Mouse (Mus musculus): ENCODE results near the gene Hus1. TPM values are rescaled to one million over a fixed set of nuclear protein-coding genes. Genes with fewer than 3 reads are reported as not detected.
A peak's percentile ranks its signal among the peaks of the same experiment; 100 is the strongest.

The Hus1 gene
- polyA plus RNA-seq, 1 experiment from 2014 or later: 25.1 TPM

- Histone ChIP-seq H3K4me3 (no peak overlapping the region), H3K27ac (replicated peaks) (no peak overlapping the region), H3K36me3 (replicated peaks) (no peaks in the 10 kb centered on the region), H3K4me1 (0 out of 2 replicates have a peak, but pooled peaks cover 4% of the 10 kb centered on the region), H3K27me3 (replicated peaks; ENCODE audit: low read depth, poor library complexity, severe bottlenecking) (0 out of 2 replicates have a peak, but pooled peaks cover 4% of the 10 kb centered on the region), H3K9me3 (no peaks in the 10 kb centered on the region)
- no peak for DNase-seq (ENCODE audit: low spot score)
- 75% methylated on average over 9 of the region's 9 CpGs for WGBS
Measured at GRCm38 (mm10) chr11:8970509-8970908, 40.5 kb downstream of the Hus1 start.

DNA sequence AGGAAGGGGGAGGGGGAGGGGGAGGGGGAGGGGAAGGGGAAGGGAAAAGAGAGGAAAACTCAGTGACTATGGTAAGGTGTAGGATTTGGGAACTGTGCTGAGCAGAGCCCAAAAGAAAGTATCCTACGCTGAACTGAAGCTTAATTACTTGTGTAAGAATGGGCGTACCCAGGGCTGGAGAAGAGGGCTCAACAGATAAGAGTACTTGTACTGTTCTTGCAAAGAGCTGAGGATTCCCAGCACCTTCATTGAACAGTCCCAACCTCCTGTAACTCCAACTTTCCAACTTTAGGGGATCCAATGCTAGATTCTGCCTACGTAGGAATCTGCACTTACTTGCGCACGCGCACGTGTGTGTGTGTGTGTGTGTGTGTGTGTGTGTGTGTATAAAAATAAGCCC lies 42.9 kb downstream of the Hus1 start:
- Histone ChIP-seq H3K27me3 (replicated peaks; ENCODE audit: low read depth, poor library complexity, severe bottlenecking) (0 out of 2 replicates have a peak, but pooled peaks cover 3% of the 10 kb centered on the region), H3K36me3 (replicated peaks) (no peaks in the 10 kb centered on the region), H3K27ac (replicated peaks) (no peak overlapping the region), H3K9me3 (no peaks in the 10 kb centered on the region), H3K4me1 (0 out of 2 replicates have a peak, but pooled peaks cover 4% of the 10 kb centered on the region), H3K4me3 (no peak overlapping the region)
- DNase-seq (ENCODE audit: low spot score): no peak
- WGBS: 96% methylated on average over 7 of the region's 7 CpGs

- peak; percentile 35 for DNase-seq (ENCODE audit: low spot score)
- Histone ChIP-seq H3K4me3 (no peak overlapping the region), H3K27ac (replicated peaks) (no peak overlapping the region), H3K4me1 (peaks cover 4% of the 10 kb centered on the region), H3K36me3 (replicated peaks) (no peaks in the 10 kb centered on the region), H3K27me3 (replicated peaks; ENCODE audit: low read depth, poor library complexity, severe bottlenecking) (no peaks in the 10 kb centered on the region), H3K9me3 (no peaks in the 10 kb centered on the region)
- WGBS: 33% methylated on average over 10 of the region's 10 CpGs
Measured at GRCm38 (mm10) chr11:8958572-8958971, 52.4 kb downstream of the Hus1 start.

- WGBS: 37% methylated on average over 4 of the region's 4 CpGs
- no peaks in the 10 kb centered on the region for H3K9me3 ChIP-seq
- H3K36me3 ChIP-seq (replicated peaks): no peaks in the 10 kb centered on the region
- no peaks in the 10 kb centered on the region for H3K27me3 ChIP-seq (replicated peaks; ENCODE audit: low read depth, poor library complexity, severe bottlenecking)
- peaks cover 4% of the 10 kb centered on the region for H3K4me1 ChIP-seq
- H3K4me3 ChIP-seq: no peak overlapping the region
- H3K27ac ChIP-seq (replicated peaks): no peak overlapping the region
- DNase-seq (ENCODE audit: low spot score): peak; percentile 24
Measured at GRCm38 (mm10) chr11:8958108-8958507, 52.9 kb downstream of the Hus1 start.

DNA sequence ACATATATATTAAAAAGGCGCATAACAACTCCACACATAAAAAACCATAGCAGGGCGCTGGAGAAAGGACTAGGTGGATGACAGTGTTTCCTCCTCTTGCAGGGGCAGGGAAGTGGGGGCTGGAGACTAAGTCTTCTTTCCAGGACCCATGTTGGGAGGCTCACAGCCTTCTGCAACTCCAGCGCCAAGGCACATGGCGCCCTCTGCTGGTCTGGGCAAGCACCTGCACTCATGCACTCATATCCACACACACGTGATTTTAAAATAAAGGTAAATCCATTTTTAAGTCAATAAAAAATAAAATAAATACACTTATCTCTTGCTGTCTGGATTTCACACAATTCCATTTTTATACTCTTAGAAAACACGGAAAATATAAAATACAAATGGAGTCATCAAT lies 54.0 kb downstream of the Hus1 start:
- Histone ChIP-seq H3K4me1 (peaks cover 4% of the 10 kb centered on the region), H3K9me3 (no peaks in the 10 kb centered on the region), H3K36me3 (replicated peaks) (no peaks in the 10 kb centered on the region), H3K4me3 (no peak overlapping the region), H3K27me3 (replicated peaks; ENCODE audit: low read depth, poor library complexity, severe bottlenecking) (no peaks in the 10 kb centered on the region), H3K27ac (replicated peaks) (no peak overlapping the region)
- peak; percentile 28 for DNase-seq (ENCODE audit: low spot score)
- WGBS: 67% methylated on average over 6 of the region's 6 CpGs

DNA sequence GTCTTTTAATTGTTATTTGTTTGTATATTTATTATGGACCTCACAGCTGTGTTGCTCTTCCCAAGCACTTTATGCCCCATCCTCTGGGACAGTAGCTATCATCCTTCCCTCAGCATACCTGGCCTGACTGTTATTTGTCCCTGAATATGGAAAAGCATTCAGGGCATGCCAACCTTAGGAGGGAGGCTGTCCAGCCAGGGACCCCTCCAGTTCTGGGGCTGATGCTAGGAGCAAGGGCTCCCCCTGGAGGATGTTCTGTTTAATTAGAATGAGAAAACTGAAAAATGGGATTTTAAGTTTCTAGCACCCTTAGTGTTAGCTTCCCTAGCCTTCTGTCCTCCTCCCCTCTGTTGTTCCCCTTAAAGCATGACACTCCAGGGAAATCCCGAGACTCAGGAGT lies 55.3 kb downstream of the Hus1 start:
- H3K27ac ChIP-seq (replicated peaks): no peak overlapping the region
- no peak overlapping the region for H3K4me3 ChIP-seq
- H3K36me3 ChIP-seq (replicated peaks): no peaks in the 10 kb centered on the region
- no peaks in the 10 kb centered on the region for H3K9me3 ChIP-seq
- WGBS: 10% methylated on average over 1 of the region's 1 CpGs
- H3K4me1 ChIP-seq: peaks cover 4% of the 10 kb centered on the region
- no peaks in the 10 kb centered on the region for H3K27me3 ChIP-seq (replicated peaks; ENCODE audit: low read depth, poor library complexity, severe bottlenecking)
- peak; percentile 46 for DNase-seq (ENCODE audit: low spot score)

GRCm38 (mm10) chr11:8949765-8950430 lies 61.1 kb downstream of the Hus1 start:
- no peak for DNase-seq (ENCODE audit: low spot score)
- H3K9me3 ChIP-seq: no peaks in the 10 kb centered on the region
- no peaks in the 10 kb centered on the region for H3K4me1 ChIP-seq
- 88% methylated on average over 6 of the region's 6 CpGs for WGBS
- no peaks in the 10 kb centered on the region for H3K36me3 ChIP-seq (replicated peaks)
- H3K4me3 ChIP-seq: no peak overlapping the region
- no peaks in the 10 kb centered on the region for H3K27me3 ChIP-seq (replicated peaks; ENCODE audit: low read depth, poor library complexity, severe bottlenecking)
- H3K27ac ChIP-seq (replicated peaks): no peak overlapping the region

- 71% methylated on average over 3 of the region's 3 CpGs for WGBS
- Histone ChIP-seq H3K27me3 (replicated peaks; ENCODE audit: low read depth, poor library complexity, severe bottlenecking) (no peaks in the 10 kb centered on the region), H3K27ac (replicated peaks) (no peak overlapping the region), H3K36me3 (replicated peaks) (no peaks in the 10 kb centered on the region), H3K9me3 (no peaks in the 10 kb centered on the region), H3K4me1 (no peaks in the 10 kb centered on the region), H3K4me3 (no peak overlapping the region)
- DNase-seq (ENCODE audit: low spot score): no peak
Measured at GRCm38 (mm10) chr11:8948871-8949270, 62.1 kb downstream of the Hus1 start.

- Histone ChIP-seq H3K9me3 (no peaks in the 10 kb centered on the region), H3K27ac (replicated peaks) (no peak overlapping the region), H3K4me1 (no peaks in the 10 kb centered on the region), H3K4me3 (no peak overlapping the region), H3K36me3 (replicated peaks) (no peaks in the 10 kb centered on the region), H3K27me3 (replicated peaks; ENCODE audit: low read depth, poor library complexity, severe bottlenecking) (no peaks in the 10 kb centered on the region)
- WGBS: 79% methylated on average over 4 of the region's 4 CpGs
- no peak for DNase-seq (ENCODE audit: low spot score)
Measured at GRCm38 (mm10) chr11:8944114-8944513, 66.9 kb downstream of the Hus1 start.

Other genes starting within 250 kb of the Hus1 start
- 0.07 and 0.08 TPM in 2 replicates for gene Pkd1l1, start 37.9 kb downstream of the Hus1 start, polyA plus RNA-seq (2016; fragmentation: Nextera tagmentation; extraction: Ambion mirVana)
- gene Gm11992, start 37.4 kb upstream of the Hus1 start, polyA plus RNA-seq (2016; fragmentation: Nextera tagmentation; extraction: Ambion mirVana): 0.35 TPM in 2 replicates
- not detected in 2 replicates for gene Sun3, start 37.8 kb upstream of the Hus1 start, polyA plus RNA-seq (2016; fragmentation: Nextera tagmentation; extraction: Ambion mirVana)
- 3.7 and 8.6 TPM in 2 replicates for gene Upp1, start 106.9 kb upstream of the Hus1 start, polyA plus RNA-seq (2016; fragmentation: Nextera tagmentation; extraction: Ambion mirVana)
- gene Abca13, start 180.8 kb upstream of the Hus1 start, polyA plus RNA-seq (2016; fragmentation: Nextera tagmentation; extraction: Ambion mirVana): 0.04 and 0.05 TPM in 2 replicates